Mouse (Mus musculus) testis, adult 2 months (tissue): ENCODE results near the gene Dennd2c.

ENCODE experiments used
- CTCF ChIP-seq: fragments of 200-500 bp; IDR thresholded peaks from 2 replicates; pipeline ENCODE4 v1.5.1; 2012; ENCODE audit warnings: low read depth, mild to moderate bottlenecking, inconsistent platforms, low read length, moderate library complexity; ENCODE audit not compliant: control insufficient read depth, insufficient read depth, insufficient replicate concordance
- POLR2A ChIP-seq: fragments of 200-500 bp; IDR thresholded peaks from 2 replicates; pipeline ENCODE4 v1.6.1; 2012; ENCODE audit warnings: low read depth, mild to moderate bottlenecking, inconsistent platforms, low read length, moderate library complexity; ENCODE audit not compliant: control insufficient read depth

- TF ChIP-seq CTCF (no peak), POLR2A (no peak)
These were observed 86.0 kb downstream of the Dennd2c start for GRCm38 (mm10) chr3:103188451-103188850.
